Mouse (Mus musculus): Measurements from ENCODE around the gene Map1lc3b. TPM values are rescaled to one million over a fixed set of nuclear protein-coding genes. Genes with fewer than 3 reads are reported as not detected.

Gene Map1lc3b
- polyA plus RNA-seq, 1 experiment from 2014 or later: 202 TPM

DNA sequence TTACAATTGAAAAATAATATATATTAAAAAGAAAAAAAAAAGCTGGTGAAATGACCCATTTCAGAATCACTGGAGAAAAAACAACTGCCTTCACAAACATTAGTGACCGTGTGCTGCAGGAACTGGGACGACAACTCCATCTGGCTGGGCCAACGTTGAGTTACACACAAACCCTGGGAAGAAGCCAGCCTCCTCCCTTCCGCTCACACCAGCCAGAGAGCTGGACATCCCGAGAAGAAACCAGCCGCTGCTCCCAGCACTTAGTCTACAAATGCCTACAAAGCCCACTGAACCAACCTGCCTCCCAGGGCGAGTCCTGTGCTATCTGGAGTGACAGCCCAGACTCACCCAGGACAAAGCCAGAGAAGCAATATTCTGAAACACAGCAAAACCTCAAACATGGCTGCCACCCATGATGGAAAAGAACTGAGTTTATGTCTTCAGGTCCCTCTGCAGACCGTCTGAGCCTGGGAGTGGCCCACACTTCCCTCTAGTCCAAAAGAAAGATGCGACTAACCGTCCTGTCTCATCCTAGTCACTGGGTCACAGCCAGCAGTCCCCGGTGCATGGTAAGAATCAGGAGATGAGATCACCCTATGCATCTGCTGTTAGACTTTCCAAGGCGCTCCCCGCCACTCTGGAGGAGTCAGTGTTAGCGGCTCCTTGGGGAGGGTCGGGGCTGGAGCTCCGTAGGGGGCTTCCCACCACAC lies 28.4 kb upstream of the Map1lc3b start:
- Histone ChIP-seq H3K9me3 (ENCODE audit: low read depth, low read length) (no peaks in the 10 kb centered on the region), H3K36me3 (ENCODE audit: insufficient read depth) (peaks cover 25% of the 10 kb centered on the region; the same call in 1 of the 2 replicates), H3K4me2 (no peak overlapping the region), H3K27ac (ENCODE audit: low read depth) (no peak overlapping the region), H3K4me1 (ENCODE audit: insufficient read depth) (no peaks in the 10 kb centered on the region), H3K27me3 (ENCODE audit: insufficient read depth, low read length) (no peaks in the 10 kb centered on the region), H3K9ac (no peak overlapping the region), H3K4me3 (ENCODE audit: low read depth, low read length) (no peak overlapping the region)
- TF ChIP-seq CTCF (IDR thresholded peaks at IDR 0.05; ENCODE audit: low read depth): no peak
- DNase-seq: peak; percentile 35
- 70% methylated on average over 16 of the region's 16 CpGs for WGBS
- ATAC-seq (ENCODE audit: insufficient read depth): no peak

DNA sequence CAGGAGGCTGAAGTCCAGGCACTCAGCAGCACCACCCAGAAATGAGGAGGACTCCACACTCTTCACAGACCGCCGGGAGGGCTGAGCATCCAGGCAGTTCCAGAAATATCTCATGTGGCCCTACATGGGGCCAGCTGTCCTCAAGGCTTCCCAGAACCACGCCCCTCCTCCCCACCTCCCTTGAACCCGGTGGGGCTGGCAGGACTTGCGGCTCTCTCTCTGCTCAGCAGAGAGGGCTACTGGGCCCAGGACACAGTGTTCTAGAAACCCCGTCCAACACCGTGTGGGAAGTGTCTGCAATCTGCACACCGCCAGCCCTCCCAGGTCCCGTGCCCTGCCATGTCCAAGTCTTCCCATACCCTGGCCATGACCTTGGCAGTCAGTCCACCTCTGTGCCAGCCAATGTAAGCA lies 27.2 kb upstream of the Map1lc3b start:
- Histone ChIP-seq H3K4me2 (no peak overlapping the region), H3K9ac (no peak overlapping the region; the same call in 1 of the 2 replicates), H3K9me3 (ENCODE audit: low read depth, low read length) (no peaks in the 10 kb centered on the region), H3K4me3 (ENCODE audit: low read depth, low read length) (no peak overlapping the region), H3K4me1 (ENCODE audit: insufficient read depth) (no peaks in the 10 kb centered on the region), H3K36me3 (ENCODE audit: insufficient read depth) (peaks cover 25% of the 10 kb centered on the region; the same call in 1 of the 2 replicates), H3K27ac (ENCODE audit: low read depth) (no peak overlapping the region), H3K27me3 (ENCODE audit: insufficient read depth, low read length) (no peaks in the 10 kb centered on the region)
- ATAC-seq (ENCODE audit: insufficient read depth) (no peak), DNase-seq (no peak)
- TF ChIP-seq CTCF (IDR thresholded peaks at IDR 0.05; ENCODE audit: low read depth): no peak
- WGBS: 72% methylated on average over 9 of the region's 9 CpGs

DNA sequence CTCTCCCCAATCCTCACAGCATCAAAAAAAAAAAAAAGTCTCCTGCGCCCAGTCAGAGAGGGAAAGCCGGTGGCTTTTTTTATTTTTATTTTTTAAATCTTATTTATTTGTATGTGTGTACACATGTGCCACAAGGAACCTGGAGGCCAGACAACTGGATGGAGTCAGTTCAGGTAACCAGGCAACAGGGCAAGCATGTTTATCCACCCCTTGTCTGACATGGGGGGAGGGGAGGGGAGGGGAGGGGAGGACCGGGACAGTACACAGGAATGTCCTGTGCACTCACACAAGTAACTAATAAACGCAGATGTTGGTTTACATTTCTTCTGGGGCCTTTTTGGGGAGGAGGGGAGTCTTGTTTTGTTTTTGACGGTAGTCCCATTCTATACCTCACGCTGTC lies 26.5 kb upstream of the Map1lc3b start:
- ATAC-seq (ENCODE audit: insufficient read depth): no peak
- no peaks in the 10 kb centered on the region for H3K9me3 ChIP-seq (ENCODE audit: low read depth, low read length)
- no peaks in the 10 kb centered on the region for H3K27me3 ChIP-seq (ENCODE audit: insufficient read depth, low read length)
- peaks cover 20% of the 10 kb centered on the region; the same call in 1 of the 2 replicates for H3K36me3 ChIP-seq (ENCODE audit: insufficient read depth)
- H3K4me3 ChIP-seq (ENCODE audit: low read depth, low read length): no peak overlapping the region
- no peak overlapping the region for H3K4me2 ChIP-seq
- H3K27ac ChIP-seq (ENCODE audit: low read depth): no peak overlapping the region
- no peaks in the 10 kb centered on the region for H3K4me1 ChIP-seq (ENCODE audit: insufficient read depth)
- WGBS: 59% methylated on average over 6 of the region's 6 CpGs
- no peak overlapping the region for H3K9ac ChIP-seq
- no peak for DNase-seq
- no peak for TF ChIP-seq CTCF (IDR thresholded peaks at IDR 0.05; ENCODE audit: low read depth)

DNA sequence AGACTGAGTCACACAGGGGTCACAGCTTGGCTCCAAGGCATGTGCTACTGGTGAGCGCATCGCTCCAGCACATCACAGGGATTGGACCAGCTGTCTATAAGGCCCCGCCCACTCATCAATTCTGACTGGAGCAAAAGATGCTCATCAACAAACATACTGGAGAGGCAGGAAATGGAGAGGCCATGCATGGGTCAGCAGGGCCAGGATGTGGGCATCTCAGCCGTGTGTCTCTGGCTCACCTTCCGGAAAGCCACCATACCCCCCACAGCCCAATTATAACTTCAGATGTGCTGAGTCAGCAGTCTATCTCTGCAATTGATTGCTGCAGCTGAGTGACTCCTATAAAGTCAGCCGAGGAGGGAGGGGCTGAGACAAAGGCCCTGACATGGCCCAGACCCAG lies 21.8 kb upstream of the Map1lc3b start:
- Histone ChIP-seq H3K9me3 (ENCODE audit: low read depth, low read length) (no peaks in the 10 kb centered on the region), H3K4me1 (ENCODE audit: insufficient read depth) (no peaks in the 10 kb centered on the region), H3K4me3 (ENCODE audit: low read depth, low read length) (no peak overlapping the region), H3K27ac (ENCODE audit: low read depth) (no peak overlapping the region), H3K9ac (no peak overlapping the region), H3K27me3 (ENCODE audit: insufficient read depth, low read length) (no peaks in the 10 kb centered on the region), H3K4me2 (no peak overlapping the region), H3K36me3 (ENCODE audit: insufficient read depth) (0 out of 2 replicates have a peak, but pooled peaks cover 5% of the 10 kb centered on the region)
- no peak for TF ChIP-seq CTCF (IDR thresholded peaks at IDR 0.05; ENCODE audit: low read depth)
- 58% methylated on average over 6 of the region's 6 CpGs for WGBS
- DNase-seq (no peak), ATAC-seq (ENCODE audit: insufficient read depth) (no peak)

DNA sequence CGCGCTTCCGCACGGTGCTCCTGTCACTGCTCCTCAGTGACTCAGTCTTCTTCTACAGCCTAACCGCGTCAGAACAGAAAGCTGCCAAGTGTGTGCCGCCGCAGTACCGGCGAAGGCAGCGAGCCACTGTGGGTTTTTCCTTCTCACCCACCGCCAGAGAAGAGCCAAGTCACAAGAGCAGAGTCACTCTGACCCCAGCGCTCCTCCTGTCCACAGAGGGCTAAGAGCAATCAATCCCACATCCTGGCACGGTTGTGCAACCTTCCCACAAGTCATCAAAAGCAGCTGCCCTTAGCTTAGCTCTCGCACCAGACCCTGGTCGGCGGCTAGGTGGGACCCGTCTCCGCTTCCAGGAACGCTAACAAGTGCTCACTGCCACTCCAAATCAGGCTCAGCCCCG lies 19.8 kb upstream of the Map1lc3b start:
- peak overlapping the region; percentile 24; the same call in 1 of the 2 replicates for H3K27ac ChIP-seq (ENCODE audit: low read depth)
- no peaks in the 10 kb centered on the region for H3K9me3 ChIP-seq (ENCODE audit: low read depth, low read length)
- WGBS: 42% methylated on average over 21 of the region's 21 CpGs
- peak overlapping the region; percentile 51 for H3K4me2 ChIP-seq
- DNase-seq: peak; percentile 33
- no peak for TF ChIP-seq CTCF (IDR thresholded peaks at IDR 0.05; ENCODE audit: low read depth)
- no peak for ATAC-seq (ENCODE audit: insufficient read depth)
- H3K36me3 ChIP-seq (ENCODE audit: insufficient read depth): 0 out of 2 replicates have a peak, but pooled peaks cover 5% of the 10 kb centered on the region
- H3K4me1 ChIP-seq (ENCODE audit: insufficient read depth): no peaks in the 10 kb centered on the region
- H3K27me3 ChIP-seq (ENCODE audit: insufficient read depth, low read length): no peaks in the 10 kb centered on the region
- no peak overlapping the region; the same call in 1 of the 2 replicates for H3K9ac ChIP-seq
- H3K4me3 ChIP-seq (ENCODE audit: low read depth, low read length): peak overlapping the region; percentile 19

DNA sequence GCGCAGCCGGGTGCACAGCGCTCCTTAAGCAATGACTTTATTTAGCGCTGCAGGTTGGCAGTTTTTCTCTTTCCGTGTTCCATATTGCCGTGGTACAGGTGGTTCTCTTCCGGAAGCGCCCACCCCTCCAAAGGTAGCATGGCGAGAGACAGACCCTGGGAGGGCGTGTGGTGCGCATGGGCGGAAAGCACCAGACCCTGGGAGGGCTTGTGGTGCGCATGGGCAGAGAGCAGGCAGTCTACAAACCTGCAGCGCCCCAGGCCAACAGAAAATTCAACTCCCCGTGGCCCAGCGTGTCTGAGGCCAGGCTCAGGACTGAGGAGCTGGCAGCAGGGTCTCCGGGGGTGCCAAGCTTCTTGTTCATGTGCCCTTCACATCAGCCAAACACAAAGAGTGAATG lies 19.4 kb upstream of the Map1lc3b start:
- no peak for TF ChIP-seq CTCF (IDR thresholded peaks at IDR 0.05; ENCODE audit: low read depth)
- H3K4me2 ChIP-seq: peak overlapping the region; percentile 51
- peak overlapping the region; percentile 24; the same call in 1 of the 2 replicates for H3K27ac ChIP-seq (ENCODE audit: low read depth)
- H3K27me3 ChIP-seq (ENCODE audit: insufficient read depth, low read length): no peaks in the 10 kb centered on the region
- H3K9me3 ChIP-seq (ENCODE audit: low read depth, low read length): no peaks in the 10 kb centered on the region
- 0 out of 2 replicates have a peak, but pooled peaks cover 3% of the 10 kb centered on the region for H3K36me3 ChIP-seq (ENCODE audit: insufficient read depth)
- H3K4me3 ChIP-seq (ENCODE audit: low read depth, low read length): peak overlapping the region; percentile 19
- no peaks in the 10 kb centered on the region for H3K4me1 ChIP-seq (ENCODE audit: insufficient read depth)
- no peak overlapping the region for H3K9ac ChIP-seq
- DNase-seq: no peak
- 54% methylated on average over 17 of the region's 17 CpGs for WGBS
- no peak for ATAC-seq (ENCODE audit: insufficient read depth)

DNA sequence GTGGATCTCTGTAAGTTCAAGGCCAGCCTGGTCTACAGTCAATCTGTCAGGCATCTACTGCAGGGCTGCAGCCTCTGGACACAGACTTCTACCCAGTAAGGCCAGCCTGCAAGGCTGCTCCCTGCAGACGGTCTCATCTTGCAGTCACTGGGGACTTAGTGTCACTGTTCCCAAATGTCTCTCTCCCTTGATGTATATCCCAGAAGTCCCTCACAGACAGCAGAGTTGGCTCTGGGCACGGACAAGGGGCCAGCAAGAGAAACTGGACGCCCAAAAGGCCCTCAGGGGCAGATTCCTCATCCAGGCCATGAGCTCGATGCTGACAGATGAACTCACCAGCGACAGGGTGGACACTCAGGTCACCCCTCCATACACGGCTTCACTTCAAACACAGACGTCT lies 18.0 kb upstream of the Map1lc3b start:
- DNase-seq (no peak), ATAC-seq (ENCODE audit: insufficient read depth) (no peak)
- no peak overlapping the region for H3K4me2 ChIP-seq
- H3K4me3 ChIP-seq (ENCODE audit: low read depth, low read length): no peak overlapping the region
- H3K36me3 ChIP-seq (ENCODE audit: insufficient read depth): no peaks in the 10 kb centered on the region
- H3K4me1 ChIP-seq (ENCODE audit: insufficient read depth): peaks cover 4% of the 10 kb centered on the region
- no peaks in the 10 kb centered on the region for H3K9me3 ChIP-seq (ENCODE audit: low read depth, low read length)
- no peaks in the 10 kb centered on the region for H3K27me3 ChIP-seq (ENCODE audit: insufficient read depth, low read length)
- H3K9ac ChIP-seq: no peak overlapping the region
- 59% methylated on average over 7 of the region's 7 CpGs for WGBS
- TF ChIP-seq CTCF (IDR thresholded peaks at IDR 0.05; ENCODE audit: low read depth): no peak
- no peak overlapping the region for H3K27ac ChIP-seq (ENCODE audit: low read depth)

All from lung, embryonic 14.5 days (tissue).